In genomic region chr2:78026808-78027207, GRCm38 (mm10) we compare ENCODE assay signal across 14 mouse cellular contexts.
"Had no signal": no experiment of that assay in that cellular context is flagged by ENCODE, and none has a peak within 500 bp of the region (broad histone marks: within the 10 kb centered on the region; RNA-seq: fewer than 3 reads in every experiment).

No protein-coding gene starts in this region.

- H3K36me3 ChIP-seq: limb, embryonic 13.5 days; midbrain, embryonic 13.5 days had no signal

- H3K9me3 ChIP-seq: limb, embryonic 13.5 days; midbrain, embryonic 13.5 days had no signal

- H3K27me3 ChIP-seq: limb, embryonic 13.5 days; midbrain, embryonic 13.5 days had no signal

- H3K9ac ChIP-seq: limb, embryonic 13.5 days; liver, embryonic 14.5 days; midbrain, embryonic 13.5 days had no signal

- H3K4me3 ChIP-seq: limb, embryonic 13.5 days; midbrain, embryonic 13.5 days had no signal

- H3K27ac ChIP-seq: limb, embryonic 13.5 days; liver, embryonic 14.5 days; midbrain, embryonic 13.5 days had no signal

- DNase-seq: kidney, adult 9 months; kidney, postnatal 25 days; layer of hippocampus, postnatal 36 days; left cerebral cortex, postnatal 4 days; lung, adult 18-20 months; lung, postnatal 36 days; right cerebral cortex, postnatal 4 days; spleen, adult 18-20 months; thymus, adult 2 months; thymus, postnatal 25 days had no signal

- H3K4me2 ChIP-seq: limb, embryonic 13.5 days; midbrain, embryonic 13.5 days had no signal

- ATAC-seq: intestine, embryonic 16.5 days; midbrain, embryonic 13.5 days had no signal

- H3K4me1 ChIP-seq: limb, embryonic 13.5 days; midbrain, embryonic 13.5 days had no signal
